Mouse (Mus musculus): ENCODE measurements around the gene Cdkn2d.

DNA sequence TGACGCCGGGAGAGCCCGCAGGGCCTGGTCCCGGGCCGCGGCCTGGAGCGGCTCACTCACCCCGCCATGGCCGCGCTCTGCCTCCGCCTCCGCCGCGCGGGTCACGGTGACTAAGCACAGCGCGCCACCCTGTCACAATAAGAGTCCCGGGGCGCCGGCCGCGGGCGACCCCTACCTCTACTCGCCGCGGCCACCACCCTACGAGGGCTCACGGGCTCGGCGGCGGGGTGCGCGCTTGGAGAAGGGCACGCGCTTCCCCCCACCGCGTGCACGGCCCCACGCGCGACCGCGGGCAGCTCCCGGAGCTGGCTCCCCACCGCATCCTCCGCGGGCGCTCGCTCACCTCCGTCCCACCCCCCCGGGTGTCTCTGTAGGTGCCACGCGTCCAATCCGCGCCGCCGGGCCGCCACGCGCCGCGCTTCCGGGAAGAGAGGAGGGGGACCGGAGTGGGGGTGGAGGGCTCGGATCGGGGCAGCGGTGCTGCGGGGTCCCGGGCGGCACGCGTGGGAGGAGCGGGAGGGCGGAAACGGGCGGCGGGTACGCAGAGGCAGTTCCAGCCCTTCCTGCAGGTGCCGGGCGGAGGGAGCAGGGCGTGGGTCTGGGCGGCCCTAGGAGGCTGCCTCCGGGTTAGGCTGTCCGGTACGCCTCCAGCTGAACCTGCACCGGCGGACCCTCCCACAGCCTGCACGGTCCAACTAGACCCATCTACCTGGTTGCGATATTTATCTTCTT lies 52.3 kb downstream of the Cdkn2d start, which contains the start of gene Keap1:
- TF ChIP-seq CTCF (IDR thresholded peaks at IDR 0.05; ENCODE audit: low read depth, low read length) (no peak), TAL1 (conservative IDR thresholded peaks at IDR 0.05; ENCODE audit: low read depth, low read length) (no peak), GATA1 (IDR thresholded peaks at IDR 0.05; ENCODE audit: borderline replicate concordance, low read length) (no peak), GATA2 (IDR thresholded peaks at IDR 0.05; ENCODE audit: borderline replicate concordance, low read depth, low read length) (no peak)

Measured in G1E (cell line).